Mouse (Mus musculus) liver, embryonic 14.5 days (tissue): ENCODE measurements around the gene Slc7a8.

Experiments used
- CTCF ChIP-seq: IDR thresholded peaks from 2 replicates; pipeline ENCODE4 v1.5.1; 2016; ENCODE audit warnings: antibody characterized with exemption, low read depth, control low read depth
- EP300 ChIP-seq: IDR thresholded peaks from 2 replicates; pipeline ENCODE4 v1.6.1; 2016; ENCODE audit warnings: antibody characterized with exemption, low read depth

GRCm38 (mm10) chr14:54703207-54703606 is 78.5 kb downstream of the Slc7a8 start:
- TF ChIP-seq EP300: no peak
- no peak for TF ChIP-seq CTCF
